Mouse (Mus musculus) intestine, embryonic 16.5 days (tissue): ENCODE measurements at regions not wholly inside any gene's neighbourhood (a gene's known extent, or its start where the extent isn't known, plus 50 kb on each side); places are given as distances from the start of the nearest gene placed in this dataset.

ENCODE experiments used
- ATAC-seq: fragments of 200-750 bp; cut with Nextera tagmentation; 2 replicates; pipeline ENCODE4 v1.8.0; 2017; ENCODE audit warnings: moderate TSS enrichment, moderate library complexity
- H3K27ac ChIP-seq: fragments of 300-500 bp; sonication (generic); 2 replicates; pipeline ENCODE4 v1.5.1; 2014; ENCODE audit warnings: mild to moderate bottlenecking, low read length
- H3K27me3 ChIP-seq: fragments of 300-500 bp; sonication (generic); replicated peaks from 2 replicates; pipeline ENCODE4 v1.6.1; 2014; ENCODE audit warnings: low read length, control low read depth, mixed read lengths; ENCODE audit not compliant: control insufficient read depth, insufficient read depth
- H3K36me3 ChIP-seq: fragments of 300-500 bp; sonication (generic); 2 replicates; pipeline ENCODE4 v1.6.1; 2014; ENCODE audit warnings: low read length, control low read depth; ENCODE audit not compliant: control insufficient read depth, insufficient read depth
- H3K4me1 ChIP-seq: fragments of 300-500 bp; sonication (generic); 2 replicates; pipeline ENCODE4 v1.6.1; 2014; ENCODE audit warnings: low read length, control low read depth, mixed read lengths; ENCODE audit not compliant: control insufficient read depth, insufficient read depth
- H3K4me2 ChIP-seq: fragments of 300-500 bp; sonication (generic); 2 replicates; pipeline ENCODE4 v1.6.1; 2014; ENCODE audit warnings: low read depth, low read length, control low read depth
- H3K4me3 ChIP-seq: fragments of 300-500 bp; sonication (generic); 2 replicates; pipeline ENCODE4 v1.5.1; 2014; ENCODE audit warnings: mild to moderate bottlenecking, low read length
- H3K9ac ChIP-seq: fragments of 300-500 bp; sonication (generic); 2 replicates; pipeline ENCODE4 v1.6.1; 2014; ENCODE audit warnings: low read depth, low read length
- H3K9me3 ChIP-seq: fragments of 300-500 bp; sonication (generic); 2 replicates; pipeline ENCODE4 v1.6.1; 2016; ENCODE audit warnings: low read length, control low read depth; ENCODE audit not compliant: control insufficient read depth
- WGBS: fragments of 180-500 bp; shearing (Covaris S2); extraction: QIAGEN DNeasy Blood & Tissue Kit; methylation state at CpG from one replicate; pipeline ENCODE4 v1.1.7; 2014; 5-methylcytosine and 5-hydroxymethylcytosine counted together

- WGBS = 40% methylated on average over 7 of the region's 7 CpGs
- no peaks in the 10 kb centered on the region for H3K9me3 ChIP-seq
- no peaks in the 10 kb centered on the region for H3K36me3 ChIP-seq
- H3K4me1 ChIP-seq = no peaks in the 10 kb centered on the region
- no peak overlapping the region for H3K9ac ChIP-seq
- H3K4me2 ChIP-seq = no peak overlapping the region
- H3K27me3 ChIP-seq = no peaks in the 10 kb centered on the region
- no peak overlapping the region for H3K27ac ChIP-seq
- H3K4me3 ChIP-seq = no peak overlapping the region
- peak; percentile 37; the same call in 1 of the 2 replicates for ATAC-seq
These were observed 64.6 kb upstream of the Osbpl8 start for GRCm38 (mm10) chr10:111099812-111100464.

- no peak overlapping the region for H3K4me3 ChIP-seq
- no peak overlapping the region for H3K9ac ChIP-seq
- H3K27ac ChIP-seq = no peak overlapping the region
- ATAC-seq = peak; percentile 31; the same call in 1 of the 2 replicates
- H3K9me3 ChIP-seq = no peaks in the 10 kb centered on the region
- no peaks in the 10 kb centered on the region for H3K36me3 ChIP-seq
- 80% methylated on average over 5 of the region's 5 CpGs for WGBS
- no peaks in the 10 kb centered on the region for H3K4me1 ChIP-seq
- H3K27me3 ChIP-seq = no peaks in the 10 kb centered on the region
- no peak overlapping the region for H3K4me2 ChIP-seq
These were observed 65.3 kb upstream of the Osbpl8 start for GRCm38 (mm10) chr10:111099059-111099811.

- no peak for ATAC-seq
- no peaks in the 10 kb centered on the region for H3K9me3 ChIP-seq
- H3K27me3 ChIP-seq = no peaks in the 10 kb centered on the region
- H3K4me3 ChIP-seq = no peak overlapping the region
- 80% methylated on average over 5 of the region's 5 CpGs for WGBS
- H3K4me1 ChIP-seq = no peaks in the 10 kb centered on the region
- no peak overlapping the region for H3K4me2 ChIP-seq
- no peaks in the 10 kb centered on the region for H3K36me3 ChIP-seq
- H3K27ac ChIP-seq = no peak overlapping the region
- H3K9ac ChIP-seq = no peak overlapping the region
These were observed 67.3 kb upstream of the Osbpl8 start for GRCm38 (mm10) chr10:111097245-111097644.

- Histone ChIP-seq H3K27ac (no peak overlapping the region), H3K4me1 (no peaks in the 10 kb centered on the region), H3K9me3 (no peaks in the 10 kb centered on the region), H3K4me2 (no peak overlapping the region), H3K27me3 (no peaks in the 10 kb centered on the region), H3K4me3 (no peak overlapping the region), H3K9ac (no peak overlapping the region), H3K36me3 (no peaks in the 10 kb centered on the region)
- ATAC-seq = no peak
- 83% methylated on average over 6 of the region's 6 CpGs for WGBS
These were observed 67.7 kb upstream of the Osbpl8 start for GRCm38 (mm10) chr10:111096811-111097210.

- no peaks in the 10 kb centered on the region for H3K36me3 ChIP-seq
- no peak for ATAC-seq
- H3K4me1 ChIP-seq = no peaks in the 10 kb centered on the region
- no peak overlapping the region for H3K9ac ChIP-seq
- H3K27ac ChIP-seq = no peak overlapping the region
- H3K9me3 ChIP-seq = no peaks in the 10 kb centered on the region
- no peaks in the 10 kb centered on the region for H3K27me3 ChIP-seq
- 52% methylated on average over 9 of the region's 9 CpGs for WGBS
- no peak overlapping the region for H3K4me3 ChIP-seq
- H3K4me2 ChIP-seq = no peak overlapping the region
These were observed 70.1 kb upstream of the Osbpl8 start for GRCm38 (mm10) chr10:111094405-111094804.

GRCm38 (mm10) chr10:111089382-111089781 lies 75.2 kb upstream of the Osbpl8 start:
- no peaks in the 10 kb centered on the region for H3K27me3 ChIP-seq
- no peaks in the 10 kb centered on the region for H3K9me3 ChIP-seq
- ATAC-seq = no peak
- no peak overlapping the region for H3K9ac ChIP-seq
- H3K4me3 ChIP-seq = no peak overlapping the region
- no peak overlapping the region for H3K4me2 ChIP-seq
- no peak overlapping the region for H3K27ac ChIP-seq
- no peaks in the 10 kb centered on the region for H3K4me1 ChIP-seq
- no peaks in the 10 kb centered on the region for H3K36me3 ChIP-seq
- 55% methylated on average over 5 of the region's 5 CpGs for WGBS

GRCm38 (mm10) chr10:111085561-111085960 lies 75.6 kb upstream of the Zdhhc17 start:
- Histone ChIP-seq H3K36me3 (no peaks in the 10 kb centered on the region), H3K4me3 (no peak overlapping the region), H3K9ac (no peak overlapping the region), H3K27me3 (no peaks in the 10 kb centered on the region), H3K27ac (no peak overlapping the region), H3K4me2 (no peak overlapping the region), H3K4me1 (no peaks in the 10 kb centered on the region), H3K9me3 (no peaks in the 10 kb centered on the region)
- WGBS = 59% methylated on average over 8 of the region's 8 CpGs
- peak; percentile 59 for ATAC-seq

GRCm38 (mm10) chr10:111084267-111084780 lies 74.4 kb upstream of the Zdhhc17 start:
- Histone ChIP-seq H3K4me1 (no peaks in the 10 kb centered on the region), H3K9ac (no peak overlapping the region), H3K9me3 (no peaks in the 10 kb centered on the region), H3K4me2 (no peak overlapping the region), H3K27ac (no peak overlapping the region), H3K4me3 (no peak overlapping the region), H3K36me3 (no peaks in the 10 kb centered on the region), H3K27me3 (no peaks in the 10 kb centered on the region)
- 45% methylated on average over 4 of the region's 4 CpGs for WGBS
- ATAC-seq = no peak

GRCm38 (mm10) chr10:111083861-111084260 lies 73.9 kb upstream of the Zdhhc17 start:
- WGBS = 60% methylated on average over 2 of the region's 2 CpGs

More at GRCm38 (mm10) chr10:111083861-111084260, 73.9 kb upstream of the Zdhhc17 start:
- H3K27ac ChIP-seq = no peak overlapping the region
- H3K4me2 ChIP-seq = no peak overlapping the region
- H3K4me3 ChIP-seq = no peak overlapping the region
- no peak for ATAC-seq
- H3K4me1 ChIP-seq = no peaks in the 10 kb centered on the region
- H3K9ac ChIP-seq = no peak overlapping the region
- H3K27me3 ChIP-seq = no peaks in the 10 kb centered on the region
- no peaks in the 10 kb centered on the region for H3K36me3 ChIP-seq
- H3K9me3 ChIP-seq = no peaks in the 10 kb centered on the region
